Mouse (Mus musculus) megakaryocyte, embryonic 14.5 days (primary cell): Measurements from ENCODE around the gene Mst1. TPM values are rescaled to one million over a fixed set of nuclear protein-coding genes. Genes with fewer than 3 reads are reported as not detected.

Experiments used
- H3K27me3 ChIP-seq: replicated peaks from 2 replicates; pipeline ENCODE3; 2012; ENCODE audit warnings: inconsistent platforms
- H3K36me3 ChIP-seq: replicated peaks from 2 replicates; pipeline ENCODE3; 2012; ENCODE audit warnings: low read length, inconsistent platforms, mixed read lengths
- H3K4me1 ChIP-seq: 2 replicates; pipeline ENCODE4 v1.6.1; 2012; ENCODE audit warnings: inconsistent platforms
- H3K4me3 ChIP-seq: replicated peaks from 2 replicates; pipeline ENCODE3; 2012; ENCODE audit warnings: moderate library complexity, mild to moderate bottlenecking, inconsistent platforms
- H3K9me3 ChIP-seq: 2 replicates; pipeline ENCODE4 v1.6.1; 2012; ENCODE audit warnings: inconsistent platforms
- FLI1 ChIP-seq: IDR thresholded peaks from 2 replicates; pipeline ENCODE4 v1.6.1; 2012; ENCODE audit warnings: low read length, inconsistent platforms, mixed read lengths
- GATA1 ChIP-seq: IDR thresholded peaks from 3 replicates; pipeline ENCODE4 v1.6.1; 2012; ENCODE audit warnings: mixed read lengths, low read length, inconsistent platforms, borderline replicate concordance
- polyA plus RNA-seq: library from polyadenylated mRNA; stranded (reverse); fragments of >175 nt; gene quantifications from 2 replicates; pipeline ENCODE4 v1.2.3, GENCODE M21; 2012; ENCODE audit warnings: low replicate concordance; ENCODE audit not compliant: insufficient read depth

Gene Mst1
- 0.17 TPM in 1 of 2 replicates, not detected in the other for polyA plus RNA-seq

DNA sequence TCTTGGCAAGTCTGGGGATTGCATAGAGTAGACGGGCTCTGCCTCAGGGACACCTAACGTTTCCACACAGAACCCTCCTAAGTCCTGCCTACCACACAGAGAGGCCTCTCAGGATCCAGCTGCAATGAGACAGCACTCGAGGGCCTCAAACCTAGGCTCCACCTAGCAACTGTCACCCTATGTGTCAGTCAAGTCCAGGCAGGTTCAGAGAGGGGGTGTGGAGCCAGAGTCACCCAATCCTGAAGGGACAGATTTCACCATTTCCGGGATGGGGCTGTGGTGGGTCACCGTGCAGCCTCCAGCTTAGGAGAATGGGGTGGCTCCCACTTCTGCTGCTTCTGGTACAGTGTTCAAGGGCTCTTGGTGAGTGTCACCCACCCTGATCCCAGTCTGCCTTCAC is at the start of gene Mst1:
Gene Mst1 (plus strand): TSS at position 269 of the 400 bp plus-strand sequence.
- Histone ChIP-seq H3K4me3 (peak within 1 kb of the TSS; percentile 97), H3K4me1 (peaks cover 67% of the 10 kb centered on the region)

DNA sequence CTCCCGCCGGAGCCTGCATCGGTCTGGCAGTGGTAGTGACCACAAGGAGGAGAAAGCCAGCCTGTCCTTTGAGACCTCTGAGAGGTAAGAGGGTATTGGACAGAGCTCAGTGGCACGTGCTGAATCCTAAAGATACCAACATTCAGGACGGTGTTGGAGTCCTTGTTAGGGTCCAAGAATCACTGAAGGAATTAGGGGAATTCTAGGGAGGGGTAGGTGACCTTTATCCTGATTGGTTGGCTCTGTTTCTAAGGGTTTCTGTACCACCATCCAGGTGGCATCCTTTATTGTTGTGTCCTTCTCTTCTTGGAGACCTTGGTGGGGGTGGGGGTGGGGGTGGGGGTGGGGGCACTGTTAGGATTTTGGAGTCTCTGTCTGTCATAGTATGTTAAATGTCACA is 48.1 kb upstream of the Mst1 start:
- H3K4me3 ChIP-seq: no peak overlapping the region
- peaks cover 43% of the 10 kb centered on the region for H3K4me1 ChIP-seq
- H3K36me3 ChIP-seq: peaks cover 89% of the 10 kb centered on the region
- TF ChIP-seq GATA1 (no peak), FLI1 (no peak)
- H3K9me3 ChIP-seq: 0 out of 2 replicates have a peak, but pooled peaks cover 2% of the 10 kb centered on the region
- no peaks in the 10 kb centered on the region for H3K27me3 ChIP-seq

More for the DNA sequence above, at the start of gene Mst1:
- TF ChIP-seq GATA1: no peak
- TF ChIP-seq FLI1: no peak
- peaks cover 37% of the 10 kb centered on the region for H3K36me3 ChIP-seq
- no peaks in the 10 kb centered on the region for H3K9me3 ChIP-seq
- no peaks in the 10 kb centered on the region for H3K27me3 ChIP-seq

DNA sequence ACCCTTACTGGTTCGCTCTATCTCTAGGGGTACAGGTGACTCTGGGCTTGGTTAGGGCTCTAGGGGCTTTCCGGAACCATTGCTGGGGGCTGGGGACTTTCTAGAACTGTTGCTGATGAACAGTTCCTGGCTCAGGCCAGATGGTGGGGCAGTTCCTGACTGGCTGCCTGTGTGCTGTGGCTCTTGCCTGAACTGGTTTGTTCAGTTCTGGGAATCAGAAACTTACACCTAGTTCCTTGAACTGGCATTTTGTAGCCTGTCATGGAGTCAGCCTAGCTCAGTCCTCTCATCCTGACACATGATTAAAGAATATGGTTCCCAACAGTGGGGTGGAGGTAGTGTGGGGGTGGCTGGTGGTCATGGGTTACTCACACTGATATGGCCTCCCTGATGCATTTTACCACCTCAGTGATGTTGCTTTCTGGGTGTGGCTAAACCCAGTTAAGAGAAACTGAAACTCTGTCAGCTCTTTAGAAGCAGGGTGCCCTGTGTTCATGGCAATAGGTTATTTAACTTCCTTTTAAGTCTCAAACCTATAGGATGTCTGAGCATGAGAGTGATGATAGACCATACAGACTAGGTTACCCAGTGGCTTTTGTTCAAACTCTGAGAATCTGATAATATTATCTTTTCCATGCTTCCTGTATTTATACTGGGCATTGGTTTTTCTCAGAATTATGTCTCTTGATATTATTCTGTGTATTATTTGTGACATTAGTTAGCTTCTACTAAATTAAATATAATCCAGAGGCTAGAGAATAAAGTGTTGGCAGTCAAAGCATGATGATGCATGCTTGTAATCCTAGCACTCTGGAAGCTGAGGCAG is 44.7 kb upstream of the Mst1 start:
- peaks cover 40% of the 10 kb centered on the region for H3K4me1 ChIP-seq
- H3K27me3 ChIP-seq: no peaks in the 10 kb centered on the region
- peak overlapping the region; percentile 65 for H3K4me3 ChIP-seq
- no peaks in the 10 kb centered on the region for H3K9me3 ChIP-seq
- TF ChIP-seq GATA1 (no peak), FLI1 (no peak)
- peaks cover 90% of the 10 kb centered on the region for H3K36me3 ChIP-seq

DNA sequence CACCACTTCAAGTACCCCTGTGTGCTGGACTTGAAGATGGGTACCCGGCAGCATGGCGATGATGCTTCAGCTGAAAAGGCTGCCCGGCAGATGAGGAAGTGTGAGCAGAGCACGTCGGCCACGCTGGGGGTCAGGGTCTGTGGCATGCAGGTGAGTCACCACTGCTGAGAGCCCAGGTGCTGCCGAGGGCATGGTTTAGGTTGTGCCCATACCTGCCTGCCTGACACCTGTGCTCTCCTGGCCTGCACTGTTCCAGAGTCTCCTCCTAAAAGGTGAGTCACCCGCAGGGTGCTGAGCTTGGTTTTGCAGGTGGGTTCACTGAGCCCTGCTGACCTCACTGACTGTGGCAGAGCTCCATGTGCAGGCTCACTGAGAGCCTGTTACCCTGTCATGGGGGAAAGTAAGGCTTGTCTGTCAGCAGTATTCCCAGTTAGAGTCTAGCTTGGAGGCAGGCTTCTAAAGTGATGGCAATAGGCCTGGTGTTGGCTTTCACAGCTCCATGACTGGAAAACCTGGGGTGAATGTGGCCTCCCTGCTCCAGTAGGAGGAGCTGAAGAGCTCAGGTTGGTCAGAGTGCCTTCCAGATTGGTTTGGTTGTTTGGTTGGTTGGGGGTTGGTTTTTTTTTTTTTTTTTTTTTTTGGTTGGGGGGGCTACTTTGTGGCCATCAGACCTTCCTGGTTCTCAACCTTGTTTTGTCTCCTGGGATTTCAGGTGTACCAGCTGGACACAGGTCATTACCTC is 35.3 kb upstream of the Mst1 start:
- peaks cover 78% of the 10 kb centered on the region for H3K36me3 ChIP-seq

DNA sequence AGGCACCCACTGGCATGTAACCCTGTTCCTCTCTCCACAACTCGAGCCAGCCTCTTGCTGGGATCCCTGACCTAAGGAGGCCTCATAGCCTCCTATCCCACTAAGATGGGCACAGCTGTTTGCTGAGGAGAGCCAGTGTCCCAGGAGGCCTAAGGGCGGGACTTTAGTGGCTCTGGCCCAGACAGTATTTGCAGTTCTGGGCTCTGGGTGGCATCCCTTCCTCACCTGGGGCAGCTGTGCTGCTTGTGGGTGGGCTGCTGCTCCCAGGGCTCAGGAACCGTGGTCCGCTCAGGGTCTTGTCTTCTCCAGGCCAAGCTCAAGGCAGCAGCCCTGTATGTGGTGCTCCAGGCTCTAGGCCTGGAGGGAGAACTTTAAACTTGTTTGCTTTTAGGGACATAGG is 33.7 kb upstream of the Mst1 start:
- Histone ChIP-seq H3K4me1 (peaks cover 82% of the 10 kb centered on the region), H3K27me3 (no peaks in the 10 kb centered on the region), H3K4me3 (peak overlapping the region; percentile 33), H3K36me3 (peaks cover 80% of the 10 kb centered on the region), H3K9me3 (no peaks in the 10 kb centered on the region)
- no peak for TF ChIP-seq GATA1
- TF ChIP-seq FLI1: no peak

More for the DNA sequence above, 35.3 kb upstream of the Mst1 start:
- H3K4me1 ChIP-seq: peaks cover 74% of the 10 kb centered on the region
- no peaks in the 10 kb centered on the region for H3K9me3 ChIP-seq
- H3K27me3 ChIP-seq: no peaks in the 10 kb centered on the region
- peak overlapping the region; percentile 64 for H3K4me3 ChIP-seq
- TF ChIP-seq GATA1: no peak

DNA sequence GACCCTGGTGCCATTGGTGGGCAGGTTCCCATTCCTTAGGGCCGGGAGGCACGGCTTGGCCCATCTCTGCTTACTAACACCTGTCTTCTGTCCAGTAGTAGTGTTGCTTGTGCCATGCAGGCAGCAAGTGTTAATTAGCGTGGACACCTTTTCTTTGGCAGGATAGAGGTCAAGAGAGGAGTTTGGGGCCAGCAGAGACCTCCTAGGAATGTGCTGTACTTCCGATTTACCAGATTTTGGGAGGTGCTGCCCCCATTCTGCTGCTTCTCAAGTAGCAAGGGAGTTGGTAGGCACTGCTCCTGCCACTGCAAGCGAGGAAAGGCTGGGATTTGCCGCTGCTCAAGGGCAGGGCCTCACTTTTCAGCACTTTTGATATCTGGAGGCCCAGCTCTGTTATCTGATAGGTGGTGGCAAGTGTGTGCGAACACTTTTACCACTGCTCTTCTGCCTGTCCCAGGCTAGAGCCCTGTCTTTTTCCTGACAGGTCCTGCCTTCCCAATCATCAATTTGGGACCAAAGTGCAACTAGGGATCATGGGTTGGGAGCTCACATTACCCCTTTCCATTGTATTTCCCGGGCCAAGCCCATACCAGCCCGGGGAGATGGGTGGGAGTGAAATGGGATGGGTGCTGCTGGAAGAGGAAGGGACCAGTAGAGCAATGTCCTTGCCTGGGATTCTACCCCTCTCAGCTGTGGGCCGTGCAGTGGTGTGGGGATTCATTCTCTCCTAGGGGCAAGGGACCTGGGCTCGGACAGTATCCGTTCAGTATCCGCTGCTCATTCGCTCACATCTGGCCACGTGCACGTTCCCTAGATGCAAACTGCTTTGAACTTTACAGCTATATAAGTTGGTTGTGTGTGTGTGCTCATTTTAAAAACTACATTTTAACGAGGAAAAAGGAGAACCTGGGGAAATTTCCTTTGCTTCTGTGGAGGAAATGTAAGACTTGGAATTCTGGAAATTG is 32.4 kb upstream of the Mst1 start:
- H3K27me3 ChIP-seq: no peaks in the 10 kb centered on the region
- TF ChIP-seq FLI1: no peak
- TF ChIP-seq GATA1: no peak
- H3K36me3 ChIP-seq: peaks cover 79% of the 10 kb centered on the region
- H3K4me1 ChIP-seq: peaks cover 83% of the 10 kb centered on the region
- peak overlapping the region; percentile 99 for H3K4me3 ChIP-seq
- H3K9me3 ChIP-seq: no peaks in the 10 kb centered on the region

DNA sequence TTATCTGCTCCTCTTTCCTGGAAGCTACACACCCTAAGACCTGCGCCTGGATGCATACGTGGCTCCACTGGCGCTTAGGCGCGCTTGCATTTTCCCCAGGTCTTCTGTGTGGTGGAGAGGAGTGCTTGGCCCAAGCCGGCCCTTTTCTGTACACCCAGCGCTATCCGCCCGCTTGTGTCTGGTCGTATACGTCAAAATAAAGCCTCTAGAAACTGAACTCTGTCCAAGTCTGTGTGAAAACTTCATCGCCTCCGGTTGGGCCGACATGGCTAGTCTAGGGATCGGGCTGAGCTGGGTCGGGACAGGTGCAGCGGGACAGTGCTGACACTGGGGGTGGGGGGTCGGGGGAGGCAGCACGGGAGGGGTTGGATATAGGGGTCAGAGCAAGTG is 31.7 kb upstream of the Mst1 start:
- Histone ChIP-seq H3K9me3 (no peaks in the 10 kb centered on the region), H3K4me3 (peak overlapping the region; percentile 99), H3K36me3 (peaks cover 78% of the 10 kb centered on the region), H3K4me1 (peaks cover 87% of the 10 kb centered on the region), H3K27me3 (no peaks in the 10 kb centered on the region)
- TF ChIP-seq GATA1 (no peak), FLI1 (no peak)

DNA sequence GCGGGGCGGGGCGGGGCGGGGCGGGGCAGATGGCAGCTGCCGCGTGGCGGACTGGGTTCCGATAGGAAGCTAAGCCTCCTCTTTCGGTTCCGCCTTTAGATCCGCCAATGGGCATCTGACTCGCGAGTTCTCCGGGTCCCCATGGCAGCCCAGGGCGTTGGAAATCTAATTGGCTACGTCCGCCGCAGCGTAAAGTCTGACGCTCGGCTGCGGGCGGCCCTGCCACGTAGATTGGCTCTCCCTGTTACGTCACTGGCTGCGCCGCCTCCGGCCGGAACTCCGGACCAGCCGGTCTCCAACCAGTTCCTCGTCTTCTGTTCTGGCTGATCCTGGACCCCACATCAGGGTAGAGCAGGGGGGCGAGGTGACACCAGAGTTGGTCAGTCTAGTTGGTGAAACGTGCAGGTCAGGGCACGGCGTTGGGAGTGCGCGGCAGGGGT is 31.2 kb upstream of the Mst1 start, which contains the start of gene Gmppb:
Gene Gmppb (plus strand): TSS at position 227 of the 440 bp plus-strand sequence.
- peak within 1 kb of the TSS; percentile 99 for H3K4me3 ChIP-seq
- TF ChIP-seq GATA1: no peak
- no peak for TF ChIP-seq FLI1
- no peaks in the 10 kb centered on the region for H3K9me3 ChIP-seq
- no peaks in the 10 kb centered on the region for H3K27me3 ChIP-seq
- H3K4me1 ChIP-seq: peaks cover 91% of the 10 kb centered on the region
- peaks cover 80% of the 10 kb centered on the region for H3K36me3 ChIP-seq
